8 mouse cellular contexts compared by ENCODE assay signal in genomic region chr9:114584183-114585016, GRCm38 (mm10). TPM values are rescaled to one million over a fixed set of nuclear protein-coding genes. Genes with fewer than 3 reads are reported as not detected.
DNase-seq lines count a peak whose midpoint lies in the region; ATAC-seq and TF ChIP-seq lines count a peak whose summit lies in the region.

No protein-coding gene starts in this region.

- peak overlapping the region; percentile 43 for H3K9ac ChIP-seq in neural tube, embryonic 11.5 days (ENCODE audit: low read length)
- peak overlapping the region; percentile 47 for H3K9ac ChIP-seq in embryonic facial prominence, embryonic 14.5 days (ENCODE audit: low read depth, low read length)
- peak overlapping the region; percentile 73 for H3K9ac ChIP-seq in intestine, embryonic 16.5 days (ENCODE audit: low read depth, low read length)
- H3K9ac ChIP-seq in lung, embryonic 14.5 days = peak overlapping the region; percentile 58
- peak overlapping the region; percentile 28; the same call in 1 of the 2 replicates for H3K9ac ChIP-seq in stomach, embryonic 14.5 days (replicated peaks; ENCODE audit: low read depth, low read length)

- H3K36me3 ChIP-seq in neural tube, embryonic 11.5 days (ENCODE audit: control insufficient read depth, insufficient read depth, low read length) = peaks cover 2% of the 10 kb centered on the region; the same call in 1 of the 2 replicates
- H3K36me3 ChIP-seq in embryonic facial prominence, embryonic 14.5 days (ENCODE audit: control insufficient read depth, insufficient read depth, low read length) = peaks cover 39% of the 10 kb centered on the region
- peaks cover 3% of the 10 kb centered on the region; the same call in 1 of the 2 replicates for H3K36me3 ChIP-seq in intestine, embryonic 16.5 days (ENCODE audit: control insufficient read depth, insufficient read depth, low read length)
- H3K36me3 ChIP-seq in lung, embryonic 14.5 days (ENCODE audit: insufficient read depth) = peaks cover 27% of the 10 kb centered on the region
- peaks cover 12% of the 10 kb centered on the region for H3K36me3 ChIP-seq in stomach, embryonic 14.5 days (ENCODE audit: control insufficient read depth, insufficient read depth, low read length)

- peak; percentile 81 for ATAC-seq in neural tube, embryonic 11.5 days (ENCODE audit: insufficient read depth, low FRiP score, low TSS enrichment)
- peak; percentile 74 for ATAC-seq in embryonic facial prominence, embryonic 14.5 days (ENCODE audit: low read depth)
- ATAC-seq in intestine, embryonic 16.5 days = peak; percentile 75
- ATAC-seq in lung, embryonic 14.5 days (ENCODE audit: insufficient read depth) = peak; percentile 73
- peak; percentile 69 for ATAC-seq in stomach, embryonic 14.5 days (ENCODE audit: insufficient number of reproducible peaks, insufficient read depth, low FRiP score, low read depth)

- peak; percentile 54 for DNase-seq in neural tube, embryonic 11.5 days (ENCODE audit: low spot score)
- no peak for DNase-seq in neural tube, embryonic 10.5 days (ENCODE audit: extremely low spot score, low spot score)
- DNase-seq in embryonic facial prominence, embryonic 14.5 days (ENCODE audit: low spot score) = peak; percentile 75
- peak; percentile 75 for DNase-seq in lung, embryonic 14.5 days
- DNase-seq in frontal cortex, postnatal 10 days (ENCODE audit: low spot score in 2 of 2) = no peak
- no peak for DNase-seq in layer of hippocampus, adult 8-10 months (ENCODE audit: low spot score in 2 of 2)

- H3K4me2 ChIP-seq in neural tube, embryonic 11.5 days (ENCODE audit: low read depth) = peak overlapping the region; percentile 68
- peak overlapping the region; percentile 59 for H3K4me2 ChIP-seq in embryonic facial prominence, embryonic 14.5 days (ENCODE audit: low read depth, low read length)
- peak overlapping the region; percentile 80 for H3K4me2 ChIP-seq in intestine, embryonic 16.5 days (ENCODE audit: low read depth, low read length)
- peak overlapping the region; percentile 87 for H3K4me2 ChIP-seq in lung, embryonic 14.5 days
- H3K4me2 ChIP-seq in stomach, embryonic 14.5 days (replicated peaks; ENCODE audit: low read depth, low read length) = peak overlapping the region; percentile 84

- no peaks in the 10 kb centered on the region for H3K9me3 ChIP-seq in neural tube, embryonic 11.5 days (ENCODE audit: control insufficient read depth, low read length)
- no peaks in the 10 kb centered on the region for H3K9me3 ChIP-seq in embryonic facial prominence, embryonic 14.5 days (ENCODE audit: control insufficient read depth, low read length)
- no peaks in the 10 kb centered on the region for H3K9me3 ChIP-seq in intestine, embryonic 16.5 days (ENCODE audit: control insufficient read depth, low read length)
- H3K9me3 ChIP-seq in lung, embryonic 14.5 days (ENCODE audit: low read depth, low read length) = no peaks in the 10 kb centered on the region
- H3K9me3 ChIP-seq in stomach, embryonic 14.5 days (ENCODE audit: control insufficient read depth, low read depth, low read length) = no peaks in the 10 kb centered on the region

- H3K27me3 ChIP-seq in neural tube, embryonic 11.5 days (ENCODE audit: control insufficient read depth, insufficient read depth, low read length) = no peaks in the 10 kb centered on the region
- no peaks in the 10 kb centered on the region for H3K27me3 ChIP-seq in embryonic facial prominence, embryonic 14.5 days (replicated peaks; ENCODE audit: control insufficient read depth, insufficient read depth, low read length)
- H3K27me3 ChIP-seq in intestine, embryonic 16.5 days (replicated peaks; ENCODE audit: control insufficient read depth, insufficient read depth, low read length) = no peaks in the 10 kb centered on the region
- H3K27me3 ChIP-seq in lung, embryonic 14.5 days (ENCODE audit: insufficient read depth, low read length) = no peaks in the 10 kb centered on the region
- H3K27me3 ChIP-seq in stomach, embryonic 14.5 days (ENCODE audit: control insufficient read depth, insufficient read depth, low read length) = no peaks in the 10 kb centered on the region

- 3% methylated on average over 31 of the region's 31 CpGs for WGBS in neural tube, embryonic 11.5 days
- WGBS in embryonic facial prominence, embryonic 14.5 days = 6% methylated on average over 29 of the region's 31 CpGs
- 6% methylated on average over 31 of the region's 31 CpGs for WGBS in intestine, embryonic 16.5 days
- WGBS in lung, embryonic 14.5 days = 5% methylated on average over 31 of the region's 31 CpGs
- 6% methylated on average over 31 of the region's 31 CpGs for WGBS in stomach, embryonic 14.5 days

- H3K4me3 ChIP-seq in neural tube, embryonic 11.5 days (ENCODE audit: low read depth, low read length) = peak overlapping the region; percentile 25
- H3K4me3 ChIP-seq in embryonic facial prominence, embryonic 14.5 days (ENCODE audit: low read depth, low read length) = peak overlapping the region; percentile 33
- H3K4me3 ChIP-seq in intestine, embryonic 16.5 days (ENCODE audit: low read length) = peak overlapping the region; percentile 52
- H3K4me3 ChIP-seq in lung, embryonic 14.5 days (ENCODE audit: low read depth, low read length) = peak overlapping the region; percentile 44
- peak overlapping the region; percentile 38 for H3K4me3 ChIP-seq in stomach, embryonic 14.5 days (ENCODE audit: low read depth, low read length)

- no peak for TF ChIP-seq CTCF in lung, embryonic 14.5 days (IDR thresholded peaks at IDR 0.05; ENCODE audit: low read depth)

- H3K27ac ChIP-seq in neural tube, embryonic 11.5 days (ENCODE audit: low read depth, low read length) = peak overlapping the region; percentile 62; the same call in 1 of the 2 replicates
- H3K27ac ChIP-seq in embryonic facial prominence, embryonic 14.5 days (replicated peaks; ENCODE audit: low read depth, low read length) = no peak overlapping the region
- H3K27ac ChIP-seq in intestine, embryonic 16.5 days (ENCODE audit: low read length) = peak overlapping the region; percentile 57
- peak overlapping the region; percentile 86 for H3K27ac ChIP-seq in lung, embryonic 14.5 days (ENCODE audit: low read depth)
- H3K27ac ChIP-seq in stomach, embryonic 14.5 days (ENCODE audit: low read length) = peak overlapping the region; percentile 74

- H3K4me1 ChIP-seq in neural tube, embryonic 11.5 days (ENCODE audit: control insufficient read depth, insufficient read depth, low read length) = peaks cover 7% of the 10 kb centered on the region
- H3K4me1 ChIP-seq in embryonic facial prominence, embryonic 14.5 days (ENCODE audit: control insufficient read depth, insufficient read depth, low read length) = no peaks in the 10 kb centered on the region
- peaks cover 9% of the 10 kb centered on the region for H3K4me1 ChIP-seq in intestine, embryonic 16.5 days (ENCODE audit: control insufficient read depth, insufficient read depth, low read length)
- no peaks in the 10 kb centered on the region for H3K4me1 ChIP-seq in lung, embryonic 14.5 days (ENCODE audit: insufficient read depth)
- 0 out of 2 replicates have a peak, but pooled peaks cover 4% of the 10 kb centered on the region for H3K4me1 ChIP-seq in stomach, embryonic 14.5 days (ENCODE audit: control insufficient read depth, insufficient read depth, low read length)

RNA-seq across cellular contexts. Expression of gene Trim71, which starts 20.2 kb away (rescaled TPM):
- polyA plus RNA-seq in neural tube, embryonic 11.5 days (2014; fragmentation: Nextera tagmentation; extraction: Ambion mirVana) = 2.1 and 2.2 TPM in 2 replicates
- 0.06 and 0.13 TPM in 2 replicates for polyA plus RNA-seq in embryonic facial prominence, embryonic 14.5 days (2014; fragmentation: Nextera tagmentation; extraction: Ambion mirVana)
- 3.8 and 4.0 TPM in 2 replicates for polyA plus RNA-seq in intestine, embryonic 16.5 days (2015; fragmentation: Nextera tagmentation; extraction: Ambion mirVana)
- polyA plus RNA-seq in lung, embryonic 14.5 days (2014; fragmentation: Nextera tagmentation; extraction: Ambion mirVana) = 1.4 and 1.5 TPM in 2 replicates
- 1.4 and 1.6 TPM in 2 replicates for polyA plus RNA-seq in stomach, embryonic 14.5 days (2014; fragmentation: Nextera tagmentation; extraction: Ambion mirVana)
- 1 to 10 TPM; 1.3 to 1.9 (median 1.6) TPM for total RNA-seq in layer of hippocampus, adult 8-10 months (2022)

RNA-seq across cellular contexts. Expression of gene Cnot10, which starts 55.6 kb away (rescaled TPM):
- 68.0 and 68.5 TPM in 2 replicates for polyA plus RNA-seq in neural tube, embryonic 11.5 days (2014; fragmentation: Nextera tagmentation; extraction: Ambion mirVana)
- polyA plus RNA-seq in embryonic facial prominence, embryonic 14.5 days (2014; fragmentation: Nextera tagmentation; extraction: Ambion mirVana) = 52.4 and 63.7 TPM in 2 replicates
- polyA plus RNA-seq in intestine, embryonic 16.5 days (2015; fragmentation: Nextera tagmentation; extraction: Ambion mirVana) = 49.3 and 50.0 TPM in 2 replicates
- polyA plus RNA-seq in lung, embryonic 14.5 days (2014; fragmentation: Nextera tagmentation; extraction: Ambion mirVana) = 66.4 and 66.6 TPM in 2 replicates
- 64.6 and 69.9 TPM in 2 replicates for polyA plus RNA-seq in stomach, embryonic 14.5 days (2014; fragmentation: Nextera tagmentation; extraction: Ambion mirVana)
- 10 to 100 TPM; 48.5 to 56.0 (median 53.2) TPM for total RNA-seq in layer of hippocampus, adult 8-10 months (2022)

Comparison
In these comparisons a context has a peak if more than half of its experiments do, and no peak if none do; other contexts are left out.
1. DNase-seq: peak in neural tube, embryonic 11.5 days (single experiment), embryonic facial prominence, embryonic 14.5 days (single experiment) and lung, embryonic 14.5 days (single experiment); none in neural tube, embryonic 10.5 days (single experiment), frontal cortex, postnatal 10 days (0 of 2) and layer of hippocampus, adult 8-10 months (0 of 2).
2. Peak in every context shown above with its lines, with median percentiles within 50 percentile points of each other: ATAC-seq, H3K4me2 ChIP-seq, H3K4me3 ChIP-seq and H3K9ac ChIP-seq.